7 mouse cellular contexts compared by ENCODE assay signal in the genomic region with DNA sequence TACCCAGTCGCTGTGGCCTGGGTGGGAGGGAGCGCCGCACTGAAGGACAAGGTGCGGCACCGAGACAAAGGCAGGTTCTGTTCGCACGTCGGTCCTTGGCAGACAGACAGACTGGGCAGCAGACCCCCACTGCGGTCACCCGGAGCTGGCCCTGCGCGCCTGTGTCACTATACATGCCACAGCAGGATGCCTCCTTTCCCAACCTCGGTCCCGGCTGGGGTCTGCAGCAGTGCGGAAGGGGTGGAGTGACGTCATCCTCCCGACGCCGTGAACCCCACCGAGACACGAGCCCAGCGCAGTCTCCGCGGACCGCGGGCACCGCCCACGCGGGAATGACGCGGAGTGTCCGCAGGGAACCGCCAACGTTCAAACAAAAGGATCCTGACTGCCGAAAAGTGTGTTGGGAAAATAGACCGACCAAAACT. TPM values are rescaled to one million over a fixed set of nuclear protein-coding genes. Genes with fewer than 3 reads are reported as not detected.
DNase-seq lines count a peak whose midpoint lies in the region; ATAC-seq lines count a peak whose summit lies in the region.
"Not testable (repeated sequence)": the region's sequence is repeated elsewhere in the genome, so short reads cannot be mapped to it uniquely, and the experiment has no call there.

No protein-coding gene starts in this region.

- H3K27me3 ChIP-seq in intestine, embryonic 14.5 days (replicated peaks; ENCODE audit: control insufficient read depth, insufficient read depth, low read length); limb, embryonic 10.5 days (ENCODE audit: low read depth, poor library complexity, severe bottlenecking): not testable (repeated sequence)

- peak overlapping the region; percentile 41 for H3K4me2 ChIP-seq in intestine, embryonic 14.5 days (ENCODE audit: low read length)

- peak overlapping the region; percentile 57; the same call in 1 of the 2 replicates for H3K27ac ChIP-seq in intestine, embryonic 14.5 days (ENCODE audit: low read depth)
- H3K27ac ChIP-seq in limb, embryonic 10.5 days: peak overlapping the region; percentile 84

- H3K4me3 ChIP-seq in intestine, embryonic 14.5 days (ENCODE audit: low read depth, low read length): peak overlapping the region; percentile 42
- H3K4me3 ChIP-seq in limb, embryonic 10.5 days: peak overlapping the region; percentile 55

- peak; percentile 75 for ATAC-seq in granulocyte monocyte progenitor cell, adult 5-6 weeks (replicated peaks; ENCODE audit: poor library complexity, severe bottlenecking)
- peak; percentile 91 for ATAC-seq in intestine, embryonic 14.5 days (replicated peaks; ENCODE audit: low FRiP score, low TSS enrichment, low read depth)

- H3K36me3 ChIP-seq in intestine, embryonic 14.5 days (ENCODE audit: control insufficient read depth, insufficient read depth, low read length); limb, embryonic 10.5 days: not testable (repeated sequence)

- H3K9ac ChIP-seq in intestine, embryonic 14.5 days (ENCODE audit: low read length): peak overlapping the region; percentile 61

- not testable (repeated sequence) for H3K4me1 ChIP-seq in intestine, embryonic 14.5 days (replicated peaks; ENCODE audit: control insufficient read depth, insufficient read depth, low read length); limb, embryonic 10.5 days

- peak; percentile 52 for DNase-seq in adrenal gland, adult 8-10 months
- DNase-seq in embryo, embryonic 11 days: peak; percentile 92
- peak; percentile 90 for DNase-seq in intestine, embryonic 14.5 days (ENCODE audit: low spot score)
- peak; percentile 86 for DNase-seq in limb, embryonic 10.5 days (ENCODE audit: low spot score)
- DNase-seq in mesoderm, embryonic 11.5 days (ENCODE audit: low read depth, low spot score): peak; percentile 89
- peak; percentile 61 for DNase-seq in right cerebral cortex, postnatal 25 days

- WGBS in intestine, embryonic 14.5 days: under 1% methylated on average over 36 of the region's 36 CpGs
- under 1% methylated on average over 36 of the region's 36 CpGs for WGBS in limb, embryonic 10.5 days

- H3K9me3 ChIP-seq in intestine, embryonic 14.5 days (ENCODE audit: control insufficient read depth, low read length); limb, embryonic 10.5 days (replicated peaks): not testable (repeated sequence)

RNA-seq across cellular contexts. Expression of a gene that starts 0.6 kb away (rescaled TPM):
- 100 to 1,000 TPM in 3 of 4 experiments, 10 to 100 TPM in 1; 99.3 to 120 (median 106) TPM for total RNA-seq in adrenal gland, adult 8-10 months (2022)
- 117 and 170 TPM in 2 replicates for total RNA-seq in granulocyte monocyte progenitor cell, adult 5-6 weeks (2014; fragmentation: Nextera tagmentation)
- 117 and 150 TPM in 2 replicates for total RNA-seq in granulocyte monocyte progenitor cell, adult 5-6 weeks (2017)
- polyA plus RNA-seq in intestine, embryonic 14.5 days (2014; fragmentation: Nextera tagmentation; extraction: Ambion mirVana): 323 and 326 TPM in 2 replicates
- 301 and 330 TPM in 2 replicates for polyA plus RNA-seq in limb, embryonic 10.5 days (2016; fragmentation: Nextera tagmentation; extraction: Ambion mirVana)

RNA-seq across cellular contexts. Expression of a gene that starts 3.8 kb away (rescaled TPM):
- 1 to 10 TPM in 1 of 4 experiments, under 1 TPM in 3; 0.31 to 1.2 (median 0.66) TPM for total RNA-seq in adrenal gland, adult 8-10 months (2022)
- total RNA-seq in granulocyte monocyte progenitor cell, adult 5-6 weeks (2014; fragmentation: Nextera tagmentation): not detected in 2 replicates
- total RNA-seq in granulocyte monocyte progenitor cell, adult 5-6 weeks (2017): 0.21 and 0.60 TPM in 2 replicates
- 0.47 and 0.60 TPM in 2 replicates for polyA plus RNA-seq in intestine, embryonic 14.5 days (2014; fragmentation: Nextera tagmentation; extraction: Ambion mirVana)
- 0.14 TPM in 1 of 2 replicates, not detected in the other for polyA plus RNA-seq in limb, embryonic 10.5 days (2016; fragmentation: Nextera tagmentation; extraction: Ambion mirVana)

RNA-seq across cellular contexts. Expression of a gene that starts 53.6 kb away (rescaled TPM):
- 10 to 100 TPM in 3 of 4 experiments, 1 to 10 TPM in 1; 5.6 to 23.8 (median 12.6) TPM for total RNA-seq in adrenal gland, adult 8-10 months (2022)
- total RNA-seq in granulocyte monocyte progenitor cell, adult 5-6 weeks (2014; fragmentation: Nextera tagmentation): 1.2 and 13.1 TPM in 2 replicates
- total RNA-seq in granulocyte monocyte progenitor cell, adult 5-6 weeks (2017): 3.2 and 5.4 TPM in 2 replicates
- 36.1 and 44.8 TPM in 2 replicates for polyA plus RNA-seq in intestine, embryonic 14.5 days (2014; fragmentation: Nextera tagmentation; extraction: Ambion mirVana)
- polyA plus RNA-seq in limb, embryonic 10.5 days (2016; fragmentation: Nextera tagmentation; extraction: Ambion mirVana): 36.8 and 39.2 TPM in 2 replicates

Comparison
In these comparisons a context has a peak if more than half of its experiments do, and no peak if none do; other contexts are left out.
1. Peak in every context shown above with its lines: DNase-seq, ATAC-seq, H3K4me3 ChIP-seq and H3K27ac ChIP-seq.